In the genomic region with DNA sequence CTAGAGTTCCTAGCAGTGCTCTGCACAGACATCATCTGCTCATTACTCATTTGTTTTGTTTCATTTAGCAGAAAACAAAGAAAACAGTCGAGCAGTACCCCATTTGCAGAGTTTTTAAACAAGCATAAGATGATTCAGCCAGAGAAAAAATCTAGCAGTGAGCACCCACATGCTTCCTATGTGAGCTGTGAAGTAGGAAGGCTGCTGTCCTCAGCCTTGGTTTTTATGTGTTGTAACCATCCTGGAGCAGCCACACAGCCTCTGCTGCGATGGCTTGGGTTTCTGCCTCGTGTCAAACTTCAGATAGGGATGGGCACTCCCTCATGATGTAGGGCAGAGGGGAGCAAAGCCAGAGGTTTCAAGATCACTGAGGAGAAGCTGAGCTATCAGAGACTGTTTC, we compare ENCODE assay signal across 22 mouse cellular contexts.
A peak's percentile ranks its signal among the peaks of the same experiment; 100 is the strongest.
DNase-seq lines count a peak whose midpoint lies in the region; ATAC-seq lines count a peak whose summit lies in the region.
"Had no signal": no experiment of that assay in that cellular context is flagged by ENCODE, and none has a peak within 500 bp of the region (broad histone marks: within the 10 kb centered on the region; RNA-seq: fewer than 3 reads in every experiment).

No protein-coding gene starts in this region.

- H3K4me2 ChIP-seq in midbrain, embryonic 11.5 days = no peak overlapping the region
- H3K4me2 ChIP-seq: embryonic facial prominence, embryonic 15.5 days; heart, embryonic 15.5 days; lung, embryonic 15.5 days; midbrain, embryonic 12.5 days; stomach, embryonic 15.5 days had no signal

- ATAC-seq in frontal cortex, adult (ENCODE audit: low TSS enrichment) = peak; percentile 95
- ATAC-seq in midbrain, embryonic 11.5 days (ENCODE audit: low FRiP score) = no peak
- no peak for ATAC-seq in activated CD4-positive, CD25-positive, alpha-beta regulatory T cell, adult 4 months
- ATAC-seq: forebrain, embryonic 16.5 days had no signal

- no peak overlapping the region for H3K9ac ChIP-seq in midbrain, embryonic 11.5 days (ENCODE audit: low read length)
- H3K9ac ChIP-seq: embryonic facial prominence, embryonic 15.5 days; heart, embryonic 15.5 days; liver, embryonic 14.5 days; lung, embryonic 15.5 days; midbrain, embryonic 12.5 days; stomach, embryonic 15.5 days had no signal

- H3K4me3 ChIP-seq in midbrain, embryonic 11.5 days (ENCODE audit: low read depth, low read length) = no peak overlapping the region
- H3K4me3 ChIP-seq: embryonic facial prominence, embryonic 15.5 days; heart, embryonic 15.5 days; lung, embryonic 15.5 days; midbrain, embryonic 12.5 days; stomach, embryonic 15.5 days had no signal

- no peaks in the 10 kb centered on the region for H3K4me1 ChIP-seq in midbrain, embryonic 11.5 days (ENCODE audit: control insufficient read depth, insufficient read depth, low read length)
- H3K4me1 ChIP-seq: lung, embryonic 15.5 days; midbrain, embryonic 12.5 days had no signal

- H3K27me3 ChIP-seq in midbrain, embryonic 11.5 days (ENCODE audit: control insufficient read depth, insufficient read depth, low read length) = no peaks in the 10 kb centered on the region
- H3K27me3 ChIP-seq: embryonic facial prominence, embryonic 15.5 days; heart, embryonic 15.5 days; lung, embryonic 15.5 days; midbrain, embryonic 12.5 days had no signal

- no peaks in the 10 kb centered on the region for H3K36me3 ChIP-seq in midbrain, embryonic 11.5 days (ENCODE audit: control insufficient read depth, insufficient read depth, low read length)
- H3K36me3 ChIP-seq: embryonic facial prominence, embryonic 15.5 days; heart, embryonic 15.5 days; lung, embryonic 15.5 days; midbrain, embryonic 12.5 days; stomach, embryonic 15.5 days had no signal

- intact Hi-C loops in left cerebral cortex, postnatal 4 days (cut with DNase I) = no loop called here

- no peak for DNase-seq in frontal cortex, postnatal 10 days (ENCODE audit: low spot score in 2 of 2)
- DNase-seq in left cerebral cortex, adult 11 months (ENCODE audit: low spot score) = peak; percentile 8
- DNase-seq in left cerebral cortex, postnatal 4 days = no peak
- peak; percentile 16 to 52 for DNase-seq in frontal cortex, postnatal 36 days (ENCODE audit: low spot score in 2 of 2)
- DNase-seq in right cerebral cortex, postnatal 25 days = peak; percentile 23
- DNase-seq in midbrain, embryonic 11.5 days (ENCODE audit: low spot score, missing footprints) = no peak
- DNase-seq: adrenal gland, adult 2 months; cerebellum, adult 18-20 months; cerebellum, postnatal 36 days; gastrocnemius, postnatal 10 days; heart, adult 18-20 months; kidney, adult 2 months; kidney, postnatal 25 days had no signal

- WGBS in midbrain, embryonic 11.5 days = 71% methylated on average over 3 of the region's 3 CpGs

- H3K9me3 ChIP-seq in midbrain, embryonic 11.5 days (ENCODE audit: control insufficient read depth, low read length) = no peaks in the 10 kb centered on the region
- H3K9me3 ChIP-seq: embryonic facial prominence, embryonic 15.5 days; heart, embryonic 15.5 days; lung, embryonic 15.5 days; midbrain, embryonic 12.5 days; stomach, embryonic 15.5 days had no signal

- no peak overlapping the region for H3K27ac ChIP-seq in midbrain, embryonic 11.5 days (ENCODE audit: low read depth, low read length)
- H3K27ac ChIP-seq: embryonic facial prominence, embryonic 15.5 days; heart, embryonic 15.5 days; liver, embryonic 14.5 days; lung, embryonic 15.5 days; midbrain, embryonic 12.5 days; stomach, embryonic 15.5 days had no signal

Comparison
In these comparisons a context has a peak if more than half of its experiments do, and no peak if none do; other contexts are left out.
1. DNase-seq: peak in left cerebral cortex, adult 11 months (single experiment), frontal cortex, postnatal 36 days (2 of 2) and right cerebral cortex, postnatal 25 days (single experiment); none in frontal cortex, postnatal 10 days (0 of 2), left cerebral cortex, postnatal 4 days (single experiment) and midbrain, embryonic 11.5 days (single experiment).